Mouse (Mus musculus) limb, embryonic 14.5 days (tissue): Measurements from ENCODE around the gene Olfr313. TPM values are rescaled to one million over a fixed set of nuclear protein-coding genes. Genes with fewer than 3 reads are reported as not detected.
"Not testable (repeated sequence)": the region's sequence is repeated elsewhere in the genome, so short reads cannot be mapped to it uniquely, and the experiment has no call there.

Experiments
- ATAC-seq: fragments of 200-750 bp; cut with Nextera tagmentation; 2 replicates; pipeline ENCODE4 v1.8.0; 2017; ENCODE audit warnings: low read depth, moderate number of reproducible peaks, moderate TSS enrichment; ENCODE audit not compliant: low FRiP score
- DNase-seq: peaks from one replicate; pipeline ENCODE4 v3.0.0-alpha.2; 2015; ENCODE audit warnings: low spot score
- H3K27ac ChIP-seq: fragments of 300-500 bp; sonication (generic); replicated peaks from 2 replicates; pipeline ENCODE4 v1.5.1; 2014; ENCODE audit warnings: low read depth, mild to moderate bottlenecking, low read length, moderate library complexity, mixed read lengths
- H3K27me3 ChIP-seq: fragments of 300-500 bp; sonication (generic); 2 replicates; pipeline ENCODE4 v1.6.1; 2014; ENCODE audit warnings: low read length, mixed read lengths; ENCODE audit not compliant: control insufficient read depth, insufficient read depth
- H3K36me3 ChIP-seq: fragments of 300-500 bp; sonication (generic); 2 replicates; pipeline ENCODE4 v1.6.1; 2014; ENCODE audit warnings: mild to moderate bottlenecking, low read length, moderate library complexity, mixed read lengths; ENCODE audit not compliant: control insufficient read depth, insufficient read depth
- H3K4me1 ChIP-seq: fragments of 300-500 bp; sonication (generic); 2 replicates; pipeline ENCODE4 v1.6.1; 2014; ENCODE audit warnings: antibody characterized with exemption, low read length, mixed read lengths; ENCODE audit not compliant: control insufficient read depth, insufficient read depth
- H3K4me2 ChIP-seq: fragments of 300-500 bp; sonication (generic); replicated peaks from 2 replicates; pipeline ENCODE4 v1.6.1; 2014; ENCODE audit warnings: low read depth, mild to moderate bottlenecking, low read length, moderate library complexity; ENCODE audit not compliant: severe bottlenecking
- H3K4me3 ChIP-seq: fragments of 300-500 bp; sonication (generic); replicated peaks from 2 replicates; pipeline ENCODE4 v1.5.1; 2014; ENCODE audit warnings: low read length
- H3K9ac ChIP-seq: fragments of 300-500 bp; sonication (generic); 2 replicates; pipeline ENCODE4 v1.6.1; 2014; ENCODE audit warnings: mild to moderate bottlenecking, low read depth, low read length, moderate library complexity; ENCODE audit not compliant: severe bottlenecking
- H3K9me3 ChIP-seq: fragments of 300-500 bp; sonication (generic); 2 replicates; pipeline ENCODE4 v1.6.1; 2016; ENCODE audit warnings: low read length; ENCODE audit not compliant: control insufficient read depth
- POLR2A ChIP-seq: fragments of 200-500 bp; IDR thresholded peaks from 2 replicates; pipeline ENCODE4 v1.8.0; 2012; ENCODE audit warnings: inconsistent platforms, mild to moderate bottlenecking, moderate library complexity, borderline replicate concordance; ENCODE audit not compliant: insufficient read depth, insufficient read length; ENCODE audit errors: extremely low read depth
- WGBS: fragments of 180-500 bp; shearing (Covaris S2); extraction: QIAGEN DNeasy Blood & Tissue Kit; methylation state at CpG from one replicate; pipeline ENCODE4 v1.1.7; 2014; 5-methylcytosine and 5-hydroxymethylcytosine counted together
- polyA plus RNA-seq, 2 experiments: library from polyadenylated mRNA; depleted of rRNA in 1 of 2; stranded (reverse) in 1 of 2; unstranded in 1 of 2; fragments of >200 nt; fragmentation: Nextera tagmentation in 1 of 2; extraction: Ambion mirVana in 1 of 2; gene quantifications; 2 replicates each; pipeline versions ENCODE4 v1.2.1 to v1.2.3; 2012 to 2014

Olfr313 gene
- polyA plus RNA-seq, 2 experiments, result not detected

GRCm38 (mm10) chr11:58829764-58830163 is 15.0 kb downstream of the Olfr313 start:
- TF ChIP-seq POLR2A, result no peak
- H3K27me3 ChIP-seq, result no peaks in the 10 kb centered on the region
- no peaks in the 10 kb centered on the region for H3K9me3 ChIP-seq
- H3K9ac ChIP-seq, result no peak overlapping the region
- no peak overlapping the region for H3K4me3 ChIP-seq
- H3K27ac ChIP-seq, result no peak overlapping the region
- no peaks in the 10 kb centered on the region for H3K4me1 ChIP-seq
- DNase-seq (no peak), ATAC-seq (no peak)
- 84% methylated on average over 3 of the region's 3 CpGs for WGBS
- H3K4me2 ChIP-seq, result no peak overlapping the region
- no peaks in the 10 kb centered on the region for H3K36me3 ChIP-seq

- H3K27ac ChIP-seq, H3K4me3 ChIP-seq, H3K4me2 ChIP-seq, ATAC-seq, H3K9ac ChIP-seq, DNase-seq, H3K9me3 ChIP-seq, H3K4me1 ChIP-seq, H3K27me3 ChIP-seq, H3K36me3 ChIP-seq: not testable (repeated sequence)
- WGBS, result 78% methylated on average over 2 of the region's 3 CpGs
Measured at GRCm38 (mm10) chr11:58832541-58832940, 17.7 kb downstream of the Olfr313 start.

DNA sequence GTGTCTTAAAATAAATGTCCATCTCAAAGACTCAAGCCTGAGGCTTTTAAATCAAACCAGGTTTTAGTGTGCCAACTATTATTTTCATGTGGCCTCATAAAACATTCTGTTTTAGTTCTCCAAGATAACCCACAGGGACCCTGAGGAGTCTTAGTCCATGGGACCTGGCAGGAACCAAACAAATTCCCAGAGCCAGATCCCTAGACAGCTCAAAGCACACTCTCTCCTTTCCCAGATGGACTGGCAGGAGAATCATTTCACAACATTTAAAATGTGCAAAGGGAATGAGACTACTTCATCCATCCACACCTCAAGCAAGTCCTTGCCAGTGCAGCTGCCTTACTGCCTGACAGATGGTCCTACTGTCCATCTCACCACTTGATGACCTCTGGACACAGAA is 24.2 kb downstream of the Olfr313 start, which contains the start of gene Olfr311:
Olfr311 (plus strand) TSS at position 301 of the 400 bp plus-strand sequence.
- H3K9ac ChIP-seq, DNase-seq, H3K36me3 ChIP-seq, ATAC-seq, H3K27ac ChIP-seq, H3K4me1 ChIP-seq, H3K4me2 ChIP-seq, H3K4me3 ChIP-seq, H3K27me3 ChIP-seq, H3K9me3 ChIP-seq: not testable (repeated sequence)

GRCm38 (mm10) chr11:58846919-58847461 is 32.2 kb downstream of the Olfr313 start, which contains the start of gene Gm12258:
TSS of gene Gm12258 (plus strand) at chr11:58847158.
- H3K4me2 ChIP-seq, result peak within 1 kb of the TSS; percentile 80
- peak within 1 kb of the TSS; percentile 70 for H3K4me3 ChIP-seq
- H3K9ac ChIP-seq, result peak within 1 kb of the TSS; percentile 79
- H3K27ac ChIP-seq, result peak within 1 kb of the TSS; percentile 40; the same call in 1 of the 2 replicates
- H3K4me1 ChIP-seq, result peaks cover 6% of the 10 kb centered on the region
- no peak for TF ChIP-seq POLR2A
- peak; percentile 100 for ATAC-seq
- DNase-seq, result peak; percentile 98
- H3K27me3 ChIP-seq, result no peaks in the 10 kb centered on the region
- no peaks in the 10 kb centered on the region for H3K9me3 ChIP-seq
- WGBS, result under 1% methylated on average over 24 of the region's 24 CpGs
- peaks cover 20% of the 10 kb centered on the region for H3K36me3 ChIP-seq

GRCm38 (mm10) chr11:58847636-58848035 is 32.8 kb downstream of the Olfr313 start:
- Histone ChIP-seq H3K4me1 (peaks cover 6% of the 10 kb centered on the region), H3K27me3 (no peaks in the 10 kb centered on the region), H3K4me2 (peak overlapping the region; percentile 80), H3K27ac (no peak overlapping the region), H3K4me3 (peak overlapping the region; percentile 70), H3K9me3 (no peaks in the 10 kb centered on the region), H3K9ac (peak overlapping the region; percentile 79), H3K36me3 (peaks cover 20% of the 10 kb centered on the region)
- TF ChIP-seq POLR2A, result no peak
- no peak for ATAC-seq
- WGBS, result 56% methylated on average over 8 of the region's 9 CpGs
- DNase-seq, result no peak

DNA sequence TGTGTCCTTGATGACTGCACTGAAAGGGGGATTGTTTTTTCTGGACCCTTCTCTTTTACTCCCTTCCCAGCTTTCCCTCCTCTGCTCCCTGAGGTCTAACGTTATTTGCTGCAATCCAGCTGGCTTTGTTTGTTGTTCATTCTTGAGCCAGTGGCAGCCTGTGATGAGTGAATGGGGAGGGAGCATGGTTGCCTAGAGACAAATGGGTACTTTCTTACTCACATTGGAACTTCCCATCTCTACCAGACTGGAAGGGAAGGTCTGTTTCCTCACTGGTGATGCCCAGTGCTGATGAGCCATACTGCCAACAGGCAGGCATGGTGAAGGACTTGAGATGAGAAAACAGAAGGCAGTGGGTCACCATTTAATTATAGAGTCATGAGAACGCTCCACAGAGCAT is 34.9 kb downstream of the Olfr313 start:
- Histone ChIP-seq H3K27ac (no peak overlapping the region), H3K9me3 (no peaks in the 10 kb centered on the region), H3K36me3 (peaks cover 33% of the 10 kb centered on the region), H3K4me1 (peaks cover 6% of the 10 kb centered on the region), H3K4me3 (no peak overlapping the region), H3K9ac (no peak overlapping the region), H3K27me3 (no peaks in the 10 kb centered on the region), H3K4me2 (no peak overlapping the region)
- 69% methylated on average over 2 of the region's 2 CpGs for WGBS
- no peak for ATAC-seq
- no peak for TF ChIP-seq POLR2A
- no peak for DNase-seq
